Mouse (Mus musculus) urinary bladder, postnatal 4 days (tissue): ENCODE data around the gene Ipcef1.
"Not testable (repeated sequence)": the region's sequence is repeated elsewhere in the genome, so short reads cannot be mapped to it uniquely, and the experiment has no call there.

Source experiments
- DNase-seq, 2 experiments: peaks; one replicate each; pipeline ENCODE4 v3.0.0; 2021 to 2022; ENCODE audit warnings: low spot score in 2 of 2

The Ipcef1 gene

DNA sequence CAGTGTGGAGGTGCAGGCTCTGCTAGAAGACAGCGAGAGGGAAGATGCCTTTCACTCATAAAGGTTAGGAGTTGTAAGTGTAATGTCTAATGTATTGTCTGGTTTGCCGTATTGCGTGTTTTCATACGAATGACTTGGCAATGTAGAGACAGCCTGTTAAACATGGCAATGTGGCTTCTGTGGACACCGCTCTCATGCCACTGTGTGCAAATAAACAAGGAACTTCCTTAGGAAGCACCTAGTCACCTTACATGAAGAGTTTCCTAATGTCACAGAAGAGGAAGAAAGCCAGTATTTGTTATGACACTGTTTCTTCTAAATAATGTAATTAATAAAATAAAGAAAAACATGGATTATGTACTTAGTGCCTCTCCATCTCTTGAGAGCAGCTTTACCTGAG, 15.1 kb downstream of the Ipcef1 start:
- DNase-seq = no peak

DNA sequence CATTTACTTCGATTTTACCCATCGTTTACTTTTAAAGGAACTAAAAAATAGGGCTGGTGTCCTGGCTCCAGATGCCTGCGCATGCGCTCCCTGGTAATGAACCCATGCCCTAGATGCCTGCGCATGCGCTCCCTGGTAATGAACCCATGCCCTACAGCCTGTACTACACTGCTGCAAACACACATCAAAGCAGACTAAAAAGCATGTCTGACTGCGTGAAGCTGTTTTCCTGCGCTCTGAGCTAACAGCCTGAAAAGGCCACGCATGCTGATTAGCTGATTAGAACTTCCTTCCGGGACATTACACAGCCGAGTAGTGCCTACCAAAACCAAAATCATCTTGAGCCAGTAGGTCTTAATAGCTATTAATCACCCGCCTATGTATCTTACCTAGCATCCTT, 16.7 kb downstream of the Ipcef1 start:
- DNase-seq = no peak

DNA sequence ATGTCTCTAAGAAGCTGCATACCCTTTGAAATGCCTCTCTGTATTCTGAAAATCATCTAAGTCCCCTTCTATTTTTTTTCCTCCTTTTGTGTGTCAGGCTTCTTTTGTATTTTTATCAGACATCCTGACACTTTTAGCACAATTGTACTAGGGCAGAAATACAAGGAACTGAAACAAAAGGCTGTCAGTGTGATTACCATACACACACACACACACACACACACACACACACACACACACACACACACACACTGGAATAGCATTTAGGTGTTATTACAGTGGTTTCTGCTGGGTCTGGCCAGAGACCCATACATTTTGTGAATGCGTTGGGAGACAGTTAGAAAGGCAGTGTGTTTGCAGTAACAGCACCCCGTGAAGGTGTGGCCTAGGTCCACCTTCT, 18.8 kb downstream of the Ipcef1 start:
- DNase-seq = no peak

DNA sequence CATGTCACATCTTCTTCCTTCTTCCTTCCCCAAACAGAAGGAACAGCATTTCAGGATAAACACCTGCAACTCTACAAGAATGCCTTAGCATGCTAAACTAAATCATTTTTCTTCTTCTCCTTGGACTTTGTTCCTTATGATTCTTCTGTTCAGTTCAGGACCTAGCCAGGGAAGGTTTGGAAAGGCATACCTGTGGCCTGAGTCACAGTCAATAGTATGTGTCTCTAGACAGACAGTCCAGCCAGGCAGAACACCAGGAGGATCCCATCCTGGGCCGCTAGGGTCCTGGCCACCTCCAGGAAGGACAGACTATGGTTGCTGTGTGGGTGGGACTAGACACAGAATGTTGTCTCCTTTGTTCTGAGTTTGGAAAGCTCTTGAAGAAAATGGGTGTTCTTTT, 27.2 kb downstream of the Ipcef1 start:
- DNase-seq = no peak

GRCm38 (mm10) chr10:7020551-7020950, 31.7 kb downstream of the Ipcef1 start:
- no peak for DNase-seq

DNA sequence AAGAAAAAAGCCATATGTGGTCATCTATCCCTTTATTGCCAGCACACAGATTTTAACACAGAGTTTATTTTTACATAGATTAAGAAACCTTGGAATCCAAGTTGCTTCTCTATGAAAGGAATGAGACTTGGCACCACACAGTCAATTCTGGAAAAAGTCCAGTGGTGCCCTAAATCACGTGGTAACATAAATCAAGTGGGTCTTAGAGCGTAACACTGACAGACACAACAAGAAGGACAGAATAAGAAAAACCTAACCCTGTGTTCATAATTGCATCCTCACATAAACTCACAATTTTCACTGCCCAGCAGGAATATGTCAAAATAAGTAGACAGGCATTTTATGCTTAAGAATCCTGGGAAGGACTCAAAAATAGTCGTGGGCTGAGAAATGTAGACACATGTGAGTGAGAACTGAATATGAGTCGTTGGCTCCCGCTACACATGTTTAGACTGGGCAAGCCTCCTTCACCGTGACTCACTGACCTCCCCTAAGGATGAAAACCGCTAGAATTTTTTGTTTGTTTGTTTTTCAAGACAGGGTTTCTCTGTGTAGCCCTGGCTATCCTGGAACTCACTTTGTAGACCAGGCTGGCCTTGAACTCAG, 32.4 kb downstream of the Ipcef1 start:
- DNase-seq = no peak

DNA sequence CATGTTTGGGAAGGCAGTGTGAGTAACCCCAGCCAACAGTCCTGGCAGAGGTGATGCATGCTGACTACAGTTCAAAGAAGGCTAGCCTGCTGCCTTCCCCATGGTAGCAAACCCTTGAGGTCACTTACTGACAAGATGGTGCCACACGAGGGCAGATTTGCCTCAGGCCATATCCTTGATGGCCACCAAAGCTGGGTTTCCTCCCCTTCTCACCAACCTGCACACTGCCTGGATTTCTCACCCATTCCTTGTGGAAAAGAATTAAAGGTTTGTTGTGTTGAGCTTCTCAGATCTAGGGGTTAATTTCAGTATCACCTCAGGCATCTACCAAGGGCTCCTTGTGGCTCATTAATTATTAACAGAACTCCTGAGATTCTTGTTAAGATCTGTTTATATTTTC, 37.1 kb downstream of the Ipcef1 start:
- no peak for DNase-seq

- no peak for DNase-seq
These were observed 41.7 kb downstream of the Ipcef1 start for GRCm38 (mm10) chr10:7010543-7010942.

DNA sequence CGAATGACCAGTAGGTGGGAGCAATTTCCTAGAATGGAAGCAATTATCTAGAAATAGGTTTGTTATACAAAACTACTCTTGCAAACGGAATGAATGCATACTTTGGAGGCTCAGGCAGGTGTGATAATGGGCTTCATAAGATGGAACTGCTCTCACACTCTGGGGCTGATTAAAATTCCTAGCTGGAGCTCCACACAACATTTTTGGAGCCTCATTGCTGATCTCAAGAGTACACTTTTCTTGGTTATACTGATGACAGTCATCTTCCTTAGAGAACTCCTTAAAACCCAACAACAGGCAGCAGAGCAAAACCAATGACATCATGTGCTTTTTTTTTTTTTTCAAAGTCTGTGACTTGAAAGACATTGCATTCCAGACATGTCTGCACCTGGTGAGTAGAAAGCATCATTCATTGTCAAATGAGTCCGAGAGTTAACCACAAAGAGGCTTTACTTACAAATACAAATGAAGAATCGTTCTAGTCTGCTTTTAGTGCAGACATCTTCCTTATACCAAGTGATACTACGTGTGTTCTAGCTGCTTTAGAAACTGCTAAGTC, 47.2 kb downstream of the Ipcef1 start:
- no peak for DNase-seq

- not testable (repeated sequence) for DNase-seq
These were observed 48.4 kb downstream of the Ipcef1 start for GRCm38 (mm10) chr10:7003898-7004297.

DNA sequence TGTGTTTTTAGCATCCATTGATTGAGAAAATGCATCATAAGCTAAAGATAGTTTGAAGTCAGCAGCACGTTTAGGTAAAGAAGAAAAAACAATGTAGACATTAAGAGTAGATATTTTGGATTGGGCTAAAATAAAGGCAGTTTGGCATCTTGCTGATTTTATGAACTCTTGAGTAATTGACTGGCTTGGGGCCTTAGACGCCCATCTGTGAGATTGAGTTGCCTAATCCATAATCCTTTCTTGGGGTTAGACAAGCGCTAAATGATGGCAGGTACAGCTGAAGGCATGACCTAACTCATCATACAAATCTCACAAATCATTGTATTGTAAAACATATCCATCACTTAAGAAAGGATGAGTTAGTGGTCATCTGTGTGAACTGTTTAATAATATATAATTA, 52.9 kb downstream of the Ipcef1 start:
- no peak for DNase-seq

- DNase-seq = no peak
These were observed 53.6 kb downstream of the Ipcef1 start for GRCm38 (mm10) chr10:6998576-6999250.

DNA sequence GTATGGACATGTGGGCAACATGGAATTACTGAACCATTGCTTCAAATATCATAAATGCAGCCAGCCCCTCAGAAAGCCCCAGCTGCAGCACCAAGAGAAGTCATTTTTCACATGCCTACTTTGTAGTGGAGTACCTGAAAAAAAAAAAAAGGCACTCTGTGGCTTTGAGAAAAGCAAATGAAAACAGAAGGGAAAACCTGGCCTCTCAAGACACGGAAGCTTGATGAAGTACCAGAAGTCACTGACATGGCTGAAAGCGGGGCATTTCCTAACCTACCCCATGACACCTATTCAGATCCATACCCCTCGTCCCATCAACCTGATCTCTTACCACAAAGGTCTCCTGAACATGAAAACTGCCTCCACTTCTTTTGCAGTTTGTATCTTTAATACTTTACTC, 55.4 kb downstream of the Ipcef1 start:
- DNase-seq = no peak

GRCm38 (mm10) chr10:6988555-6988954, 63.7 kb downstream of the Ipcef1 start:
- DNase-seq = no peak

DNA sequence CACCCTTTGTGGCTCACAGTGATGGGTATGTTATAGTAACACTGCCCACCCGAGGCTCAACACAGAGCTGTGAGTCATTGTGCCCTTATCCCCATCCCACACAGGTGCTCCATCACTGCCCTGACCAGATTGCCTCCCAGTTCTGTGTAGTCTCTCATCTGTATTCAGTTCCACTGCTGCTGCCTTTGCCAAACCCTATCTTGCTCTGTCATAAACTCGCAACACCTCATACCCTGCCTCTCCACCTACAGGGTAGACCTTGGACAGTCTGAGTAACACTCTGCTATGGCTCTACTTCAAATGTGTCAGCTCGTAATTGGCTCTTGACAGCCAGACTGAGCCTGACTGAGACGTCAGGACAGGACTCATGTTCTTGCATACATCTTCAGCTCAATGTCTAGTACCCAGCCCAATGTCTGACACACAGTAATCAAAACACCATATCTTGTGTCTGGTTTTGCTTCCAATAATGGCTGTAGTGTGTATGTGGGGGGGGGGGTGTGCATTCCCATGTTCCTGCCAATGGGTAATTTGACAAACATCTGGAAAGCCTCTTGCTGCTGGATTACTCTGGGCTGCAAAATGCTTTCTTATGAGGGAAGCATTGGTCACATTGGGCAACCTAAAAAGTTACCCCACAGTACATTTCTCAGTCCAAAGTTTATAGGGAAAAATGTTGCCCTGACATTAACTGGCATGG, 64.7 kb downstream of the Ipcef1 start:
- DNase-seq = no peak

GRCm38 (mm10) chr10:6986246-6986645, 66.0 kb downstream of the Ipcef1 start:
- DNase-seq = no peak

DNA sequence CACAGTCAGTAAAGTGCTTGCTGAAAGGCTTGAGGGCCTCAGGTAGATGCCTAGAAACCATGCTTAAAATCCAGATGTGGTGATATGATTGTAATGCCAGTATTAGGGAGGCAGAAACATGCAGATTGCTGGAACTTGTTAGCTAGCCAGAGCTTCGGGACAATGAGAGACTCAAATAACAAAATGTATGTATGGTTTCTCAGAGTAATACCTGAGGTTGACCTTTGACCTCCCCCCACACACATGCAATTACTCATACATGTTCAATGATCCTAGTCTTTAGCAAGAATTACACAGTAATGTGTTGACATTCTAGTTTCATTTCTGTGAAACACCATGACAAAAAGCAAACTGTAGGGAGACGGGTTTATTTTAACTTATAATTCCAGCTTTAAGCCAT, 68.8 kb downstream of the Ipcef1 start:
- no peak for DNase-seq

DNA sequence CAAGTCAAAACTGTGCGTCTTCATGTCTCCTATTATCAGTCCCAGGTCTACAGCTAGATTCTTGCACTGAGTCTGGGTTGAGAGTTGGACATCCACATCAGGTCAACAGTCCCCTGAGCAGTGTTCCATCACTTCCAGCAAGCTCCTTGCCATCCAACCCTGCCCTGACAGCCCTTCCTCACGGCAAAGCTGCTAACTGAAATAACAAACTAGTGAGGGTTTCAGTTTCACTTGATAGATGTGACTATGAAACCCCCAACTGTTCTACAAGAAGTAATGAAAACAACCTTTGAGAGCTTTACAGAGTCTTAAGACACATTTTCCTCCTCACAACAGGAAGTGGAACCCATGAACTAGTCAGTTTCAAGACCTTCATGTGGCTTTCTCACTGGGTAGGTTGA, 69.5 kb downstream of the Ipcef1 start:
- no peak for DNase-seq

GRCm38 (mm10) chr10:6980236-6980635, 72.0 kb downstream of the Ipcef1 start:
- no peak for DNase-seq

GRCm38 (mm10) chr10:6979789-6980188, 72.5 kb downstream of the Ipcef1 start:
- DNase-seq = no peak

GRCm38 (mm10) chr10:6979216-6979615, 73.1 kb downstream of the Ipcef1 start:
- DNase-seq = no peak

- no peak for DNase-seq
These were observed 73.5 kb downstream of the Ipcef1 start for GRCm38 (mm10) chr10:6978733-6979132.

DNA sequence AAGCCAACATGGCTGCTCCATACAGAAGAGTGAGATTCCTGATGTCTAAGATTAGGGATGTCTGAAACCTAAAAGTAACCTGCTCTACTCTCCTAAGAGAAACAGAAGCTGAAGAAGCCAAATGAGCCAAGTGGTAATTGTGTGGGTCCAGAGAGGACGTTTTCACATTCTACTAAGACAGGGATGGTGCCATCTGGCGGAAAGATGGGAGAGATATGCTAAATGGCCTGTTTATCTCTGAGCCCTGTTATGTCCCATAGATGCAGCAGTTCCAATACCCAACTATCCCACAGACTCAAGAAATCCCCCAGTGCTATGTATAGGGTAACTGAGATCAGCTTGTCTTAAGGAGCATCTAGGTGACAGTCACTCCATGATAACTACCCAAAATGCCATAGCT, 74.4 kb downstream of the Ipcef1 start:
- DNase-seq = no peak
